ENCODE assay signal across 11 mouse cellular contexts in genomic region chr2:155991863-155992321, GRCm38 (mm10). TPM values are rescaled to one million over a fixed set of nuclear protein-coding genes. Genes with fewer than 3 reads are reported as not detected.
A peak's percentile ranks its signal among the peaks of the same experiment; 100 is the strongest.
DNase-seq lines count a peak whose midpoint lies in the region; ATAC-seq and TF ChIP-seq lines count a peak whose summit lies in the region.
"Had no signal": no experiment of that assay in that cellular context is flagged by ENCODE, and none has a peak within 500 bp of the region (broad histone marks: within the 10 kb centered on the region; RNA-seq: fewer than 3 reads in every experiment).

No protein-coding gene starts in this region.

- no peak overlapping the region for H3K27ac ChIP-seq in kidney, embryonic 15.5 days
- H3K27ac ChIP-seq in intestine, postnatal 0 days (ENCODE audit: low read depth, low read length), result peak overlapping the region; percentile 66
- H3K27ac ChIP-seq in liver, embryonic 14.5 days, result 0 out of 2 replicates have a peak overlapping the region, but pooled peaks have one; percentile 1
- H3K27ac ChIP-seq: neural tube, embryonic 12.5 days had no signal

- no peak overlapping the region for H3K4me2 ChIP-seq in kidney, embryonic 15.5 days
- H3K4me2 ChIP-seq in intestine, postnatal 0 days (replicated peaks; ENCODE audit: low read depth), result peak overlapping the region; percentile 37
- peak overlapping the region; percentile 82 for H3K4me2 ChIP-seq in liver, embryonic 14.5 days (ENCODE audit: low read depth)
- H3K4me2 ChIP-seq: neural tube, embryonic 12.5 days had no signal

- no peaks in the 10 kb centered on the region for H3K9me3 ChIP-seq in kidney, embryonic 15.5 days (replicated peaks)
- H3K9me3 ChIP-seq in intestine, postnatal 0 days (ENCODE audit: control insufficient read depth), result no peaks in the 10 kb centered on the region
- H3K9me3 ChIP-seq in liver, embryonic 14.5 days (ENCODE audit: control insufficient read depth, low read length), result no peaks in the 10 kb centered on the region
- H3K9me3 ChIP-seq: neural tube, embryonic 12.5 days had no signal

- TF ChIP-seq CTCF in intestine, postnatal 0 days (IDR thresholded peaks at IDR 0.05; ENCODE audit: low read depth), result peak; percentile 71
- TF ChIP-seq CTCF in liver, embryonic 14.5 days (IDR thresholded peaks at IDR 0.05; ENCODE audit: low read depth), result peak; percentile 26; the same call in 1 of the 2 replicates

- no peak overlapping the region for H3K4me3 ChIP-seq in kidney, embryonic 15.5 days (replicated peaks)
- no peak overlapping the region for H3K4me3 ChIP-seq in intestine, postnatal 0 days (ENCODE audit: low read depth, low read length)
- H3K4me3 ChIP-seq in liver, embryonic 14.5 days (ENCODE audit: insufficient read depth in 1 of 2, low read depth in 2 of 2, low read length in 2 of 2), result peak overlapping the region; percentile 52 to 62
- H3K4me3 ChIP-seq: neural tube, embryonic 12.5 days had no signal

- peaks cover 100% of the 10 kb centered on the region for H3K36me3 ChIP-seq in kidney, embryonic 15.5 days
- H3K36me3 ChIP-seq in intestine, postnatal 0 days (ENCODE audit: control insufficient read depth, insufficient read depth), result peaks cover 63% of the 10 kb centered on the region
- H3K36me3 ChIP-seq in liver, embryonic 14.5 days (replicated peaks; ENCODE audit: control insufficient read depth, insufficient read depth, low read depth), result peaks cover 50% of the 10 kb centered on the region

- H3K27me3 ChIP-seq in kidney, embryonic 15.5 days, result no peaks in the 10 kb centered on the region
- H3K27me3 ChIP-seq in intestine, postnatal 0 days (replicated peaks; ENCODE audit: control insufficient read depth, insufficient read depth, low read length), result no peaks in the 10 kb centered on the region
- H3K27me3 ChIP-seq in liver, embryonic 14.5 days (ENCODE audit: control insufficient read depth, insufficient read depth, low read length), result no peaks in the 10 kb centered on the region
- H3K27me3 ChIP-seq: neural tube, embryonic 12.5 days had no signal

- no peaks in the 10 kb centered on the region for H3K4me1 ChIP-seq in kidney, embryonic 15.5 days
- peaks cover 3% of the 10 kb centered on the region; the same call in 1 of the 2 replicates for H3K4me1 ChIP-seq in intestine, postnatal 0 days (replicated peaks; ENCODE audit: control insufficient read depth, insufficient read depth, low read length)
- peaks cover 31 to 42% of the 10 kb centered on the region in 2 experiments for H3K4me1 ChIP-seq in liver, embryonic 14.5 days (replicated peaks; ENCODE audit: control insufficient read depth in 2 of 2, insufficient read depth in 2 of 2, low read length in 1 of 2)
- H3K4me1 ChIP-seq: neural tube, embryonic 12.5 days had no signal

- 89% methylated on average over 14 of the region's 14 CpGs for WGBS in kidney, embryonic 15.5 days
- 41% methylated on average over 14 of the region's 14 CpGs for WGBS in intestine, postnatal 0 days
- 73% methylated on average over 14 of the region's 14 CpGs for WGBS in liver, embryonic 14.5 days (ENCODE audit: insufficient replicate concordance)

- no peak overlapping the region for H3K9ac ChIP-seq in kidney, embryonic 15.5 days
- peak overlapping the region; percentile 31; the same call in 1 of the 2 replicates for H3K9ac ChIP-seq in intestine, postnatal 0 days (ENCODE audit: low read depth, low read length)
- peak overlapping the region; percentile 53 for H3K9ac ChIP-seq in liver, embryonic 14.5 days (replicated peaks)
- H3K9ac ChIP-seq: neural tube, embryonic 12.5 days had no signal

- peak; percentile 87 for DNase-seq in kidney, adult 11 months
- DNase-seq in brain, embryonic 18.5 days (ENCODE audit: low read depth, low spot score), result peak; percentile 14
- peak; percentile 62 for DNase-seq in gastrocnemius, adult 18-20 months (ENCODE audit: low spot score)
- peak in 2 of 3 experiments; percentile 19 to 23 for DNase-seq in liver, embryonic 14.5 days (ENCODE audit: low read depth in 3 of 3, low spot score in 3 of 3)
- DNase-seq in skeletal muscle tissue, adult 2 months (ENCODE audit: low read depth, low spot score), result peak; percentile 87
- DNase-seq in urinary bladder, adult 18-20 months (ENCODE audit: low spot score in 2 of 2), result no peak

- TF ChIP-seq EP300 in liver, embryonic 14.5 days (IDR thresholded peaks at IDR 0.05; ENCODE audit: low read depth), result no peak

- ATAC-seq in kidney, embryonic 15.5 days (replicated peaks; ENCODE audit: low FRiP score), result no peak
- ATAC-seq in intestine, postnatal 0 days, result peak; percentile 93
- ATAC-seq in liver, embryonic 14.5 days (ENCODE audit: insufficient read depth), result no peak

RNA-seq across cellular contexts. Expression of gene 6430550D23Rik, which starts 15.9 kb away (rescaled TPM):
- 0.75 and 1.0 TPM in 2 replicates for polyA plus RNA-seq in kidney, embryonic 15.5 days (2015; fragmentation: Nextera tagmentation; extraction: Ambion mirVana)
- total RNA-seq in gastrocnemius, adult 18-20 months (2021), result under 1 TPM; 0.12 to 0.41 TPM
- polyA plus RNA-seq in intestine, postnatal 0 days (2015; fragmentation: Nextera tagmentation; extraction: Ambion mirVana), result 0.59 and 1.5 TPM in 2 replicates
- polyA plus RNA-seq in liver, embryonic 14.5 days (2012; rRNA removed), result 1.6 and 2.1 TPM in 2 replicates
- 0.41 and 1.9 TPM in 2 replicates for polyA plus RNA-seq in liver, embryonic 14.5 days (2014; fragmentation: Nextera tagmentation; extraction: Ambion mirVana)

RNA-seq across cellular contexts. Expression of gene Ergic3, which starts 16.0 kb away (rescaled TPM):
- 212 and 240 TPM in 2 replicates for polyA plus RNA-seq in kidney, embryonic 15.5 days (2015; fragmentation: Nextera tagmentation; extraction: Ambion mirVana)
- total RNA-seq in gastrocnemius, adult 18-20 months (2021), result 10 to 100 TPM; 52.9 to 53.0 TPM
- 227 and 235 TPM in 2 replicates for polyA plus RNA-seq in intestine, postnatal 0 days (2015; fragmentation: Nextera tagmentation; extraction: Ambion mirVana)
- 72.8 and 90.2 TPM in 2 replicates for polyA plus RNA-seq in liver, embryonic 14.5 days (2012; rRNA removed)
- 95.7 and 98.0 TPM in 2 replicates for polyA plus RNA-seq in liver, embryonic 14.5 days (2014; fragmentation: Nextera tagmentation; extraction: Ambion mirVana)

RNA-seq across cellular contexts. Expression of gene Cep250, which starts 35.6 kb away (rescaled TPM):
- polyA plus RNA-seq in kidney, embryonic 15.5 days (2015; fragmentation: Nextera tagmentation; extraction: Ambion mirVana), result 21.9 and 24.4 TPM in 2 replicates
- 1 to 10 TPM; 2.7 TPM for total RNA-seq in gastrocnemius, adult 18-20 months (2021)
- 4.0 and 5.9 TPM in 2 replicates for polyA plus RNA-seq in intestine, postnatal 0 days (2015; fragmentation: Nextera tagmentation; extraction: Ambion mirVana)
- polyA plus RNA-seq in liver, embryonic 14.5 days (2012; rRNA removed), result 6.0 and 9.8 TPM in 2 replicates
- 7.4 and 9.3 TPM in 2 replicates for polyA plus RNA-seq in liver, embryonic 14.5 days (2014; fragmentation: Nextera tagmentation; extraction: Ambion mirVana)

RNA-seq across cellular contexts. Expression of gene Gdf5, which starts 46.7 kb away (rescaled TPM):
- polyA plus RNA-seq in kidney, embryonic 15.5 days (2015; fragmentation: Nextera tagmentation; extraction: Ambion mirVana), result 0.51 and 0.84 TPM in 2 replicates
- total RNA-seq in gastrocnemius, adult 18-20 months (2021), result under 1 TPM in 1 of 2 experiments, not detected in 1; 0.38 TPM
- polyA plus RNA-seq in intestine, postnatal 0 days (2015; fragmentation: Nextera tagmentation; extraction: Ambion mirVana), result 0.26 and 1.0 TPM in 2 replicates
- polyA plus RNA-seq in liver, embryonic 14.5 days (2012; rRNA removed), result 0.02 and 0.09 TPM in 2 replicates
- not detected in 2 replicates for polyA plus RNA-seq in liver, embryonic 14.5 days (2014; fragmentation: Nextera tagmentation; extraction: Ambion mirVana)
- total RNA-seq: MEL had no signal

RNA-seq across cellular contexts. Expression of gene Gm15557, which starts 51.4 kb away (rescaled TPM):
- polyA plus RNA-seq in kidney, embryonic 15.5 days (2015; fragmentation: Nextera tagmentation; extraction: Ambion mirVana), result not detected in 2 replicates
- total RNA-seq in gastrocnemius, adult 18-20 months (2021), result not detected
- polyA plus RNA-seq in intestine, postnatal 0 days (2015; fragmentation: Nextera tagmentation; extraction: Ambion mirVana), result not detected in 2 replicates
- polyA plus RNA-seq in liver, embryonic 14.5 days (2012; rRNA removed), result not detected in 2 replicates
- not detected in 2 replicates for polyA plus RNA-seq in liver, embryonic 14.5 days (2014; fragmentation: Nextera tagmentation; extraction: Ambion mirVana)
- total RNA-seq: gastrocnemius, postnatal 4 days; MEL had no signal
- polyA plus RNA-seq: neural tube, embryonic 12.5 days had no signal

Comparison
In these comparisons a context has a peak if more than half of its experiments do, and no peak if none do; other contexts are left out.
1. DNase-seq: peak in kidney, adult 11 months (single experiment), brain, embryonic 18.5 days (single experiment), gastrocnemius, adult 18-20 months (single experiment), liver, embryonic 14.5 days (2 of 3) and skeletal muscle tissue, adult 2 months (single experiment); none in urinary bladder, adult 18-20 months (0 of 2).
2. H3K4me3 ChIP-seq: peak in liver, embryonic 14.5 days (2 of 2); none in kidney, embryonic 15.5 days (single experiment) and intestine, postnatal 0 days (single experiment).